Mouse (Mus musculus) midbrain, embryonic 13.5 days (tissue): ENCODE results near the gene D430041D05Rik. TPM values are rescaled to one million over a fixed set of nuclear protein-coding genes. Genes with fewer than 3 reads are reported as not detected.

Experiments
- ATAC-seq: fragments of 200-750 bp; cut with Nextera tagmentation; 2 replicates; pipeline ENCODE4 v1.8.0; 2017; ENCODE audit warnings: mild to moderate bottlenecking, moderate TSS enrichment, moderate library complexity
- H3K27ac ChIP-seq: fragments of 300-500 bp; sonication (generic); 2 replicates; pipeline ENCODE4 v1.5.1; 2015; ENCODE audit warnings: inconsistent platforms, mild to moderate bottlenecking, moderate library complexity
- H3K27me3 ChIP-seq: fragments of 300-500 bp; sonication (generic); 2 replicates; pipeline ENCODE4 v1.6.1; 2015; ENCODE audit warnings: mild to moderate bottlenecking, inconsistent platforms
- H3K36me3 ChIP-seq: fragments of 300-500 bp; sonication (generic); 2 replicates; pipeline ENCODE4 v1.6.1; 2015; ENCODE audit warnings: mild to moderate bottlenecking, inconsistent platforms
- H3K4me1 ChIP-seq: fragments of 300-500 bp; sonication (generic); replicated peaks from 2 replicates; pipeline ENCODE4 v1.6.1; 2015; ENCODE audit warnings: inconsistent platforms
- H3K4me2 ChIP-seq: fragments of 300-500 bp; sonication (generic); replicated peaks from 2 replicates; pipeline ENCODE4 v1.6.1; 2015; ENCODE audit warnings: moderate library complexity, mild to moderate bottlenecking, inconsistent platforms
- H3K4me3 ChIP-seq: fragments of 300-500 bp; sonication (generic); replicated peaks from 2 replicates; pipeline ENCODE4 v1.5.1; 2015; ENCODE audit warnings: mild to moderate bottlenecking, inconsistent platforms
- H3K9ac ChIP-seq: fragments of 300-500 bp; sonication (generic); replicated peaks from 2 replicates; pipeline ENCODE4 v1.6.1; 2015; ENCODE audit warnings: mild to moderate bottlenecking, inconsistent platforms
- H3K9me3 ChIP-seq: fragments of 300-500 bp; sonication (generic); 2 replicates; pipeline ENCODE4 v1.6.1; 2016; ENCODE audit warnings: mild to moderate bottlenecking, inconsistent platforms
- WGBS: fragments of 180-500 bp; shearing (Covaris S2); methylation state at CpG from one replicate; pipeline ENCODE4 v1.1.7; 2015; 5-methylcytosine and 5-hydroxymethylcytosine counted together
- polyA plus RNA-seq: library from polyadenylated mRNA; unstranded; fragments of >200 nt; fragmentation: Nextera tagmentation; extraction: Ambion mirVana; gene quantifications from 2 replicates; pipeline ENCODE4 v1.2.1, GENCODE M21; 2015

Gene D430041D05Rik
- polyA plus RNA-seq, 1 experiment from 2014 or later, result 6.4 TPM

- H3K4me2 ChIP-seq, result peak overlapping the region; percentile 21
- H3K9ac ChIP-seq, result no peak overlapping the region
- peak overlapping the region; percentile 70 for H3K27ac ChIP-seq
- H3K36me3 ChIP-seq, result peaks cover 10% of the 10 kb centered on the region
- H3K27me3 ChIP-seq, result peaks cover 2% of the 10 kb centered on the region; the same call in 1 of the 2 replicates
- 54% methylated on average over 5 of the region's 5 CpGs for WGBS
- H3K4me3 ChIP-seq, result no peak overlapping the region
- H3K4me1 ChIP-seq, result peaks cover 19% of the 10 kb centered on the region
- ATAC-seq, result peak; percentile 63
- H3K9me3 ChIP-seq, result no peaks in the 10 kb centered on the region
Observed at GRCm38 (mm10) chr2:104208415-104208814, 202.4 kb downstream of the D430041D05Rik start.

GRCm38 (mm10) chr2:104207948-104208347 lies 202.9 kb downstream of the D430041D05Rik start:
- Histone ChIP-seq H3K9ac (0 out of 2 replicates have a peak overlapping the region, but pooled peaks have one; percentile 37), H3K4me2 (peak overlapping the region; percentile 21), H3K27ac (peak overlapping the region; percentile 70), H3K36me3 (peaks cover 5% of the 10 kb centered on the region; the same call in 1 of the 2 replicates), H3K4me3 (no peak overlapping the region), H3K4me1 (peaks cover 19% of the 10 kb centered on the region), H3K27me3 (no peaks in the 10 kb centered on the region), H3K9me3 (no peaks in the 10 kb centered on the region)
- WGBS, result 16% methylated on average over 10 of the region's 10 CpGs
- peak; percentile 93 for ATAC-seq

- H3K4me1 ChIP-seq, result peaks cover 19% of the 10 kb centered on the region
- no peak overlapping the region for H3K4me3 ChIP-seq
- no peak overlapping the region for H3K27ac ChIP-seq
- H3K27me3 ChIP-seq, result no peaks in the 10 kb centered on the region
- WGBS, result 67% methylated on average over 8 of the region's 8 CpGs
- no peak overlapping the region for H3K4me2 ChIP-seq
- no peak for ATAC-seq
- H3K36me3 ChIP-seq, result no peaks in the 10 kb centered on the region
- no peaks in the 10 kb centered on the region for H3K9me3 ChIP-seq
- H3K9ac ChIP-seq, result no peak overlapping the region
Observed at GRCm38 (mm10) chr2:104205623-104206022, 205.2 kb downstream of the D430041D05Rik start.

- no peak overlapping the region for H3K4me3 ChIP-seq
- 61% methylated on average over 3 of the region's 3 CpGs for WGBS
- H3K36me3 ChIP-seq, result no peaks in the 10 kb centered on the region; the same call in 1 of the 2 replicates
- H3K4me1 ChIP-seq, result no peaks in the 10 kb centered on the region
- no peak overlapping the region for H3K27ac ChIP-seq
- no peaks in the 10 kb centered on the region for H3K27me3 ChIP-seq
- no peak overlapping the region for H3K4me2 ChIP-seq
- no peak for ATAC-seq
- no peaks in the 10 kb centered on the region for H3K9me3 ChIP-seq
- no peak overlapping the region for H3K9ac ChIP-seq
Observed at GRCm38 (mm10) chr2:104200211-104200610, 210.6 kb downstream of the D430041D05Rik start.

- Histone ChIP-seq H3K36me3 (no peaks in the 10 kb centered on the region; the same call in 1 of the 2 replicates), H3K9ac (no peak overlapping the region)
- WGBS, result 88% methylated on average over 6 of the region's 6 CpGs
Observed at GRCm38 (mm10) chr2:104198186-104198585, 212.6 kb downstream of the D430041D05Rik start.

GRCm38 (mm10) chr2:104197281-104197680 lies 213.5 kb downstream of the D430041D05Rik start:
- Histone ChIP-seq H3K9me3 (no peaks in the 10 kb centered on the region), H3K27ac (no peak overlapping the region), H3K9ac (no peak overlapping the region), H3K4me1 (no peaks in the 10 kb centered on the region), H3K4me3 (no peak overlapping the region), H3K4me2 (no peak overlapping the region), H3K36me3 (no peaks in the 10 kb centered on the region; the same call in 1 of the 2 replicates), H3K27me3 (no peaks in the 10 kb centered on the region)
- 30% methylated on average over 3 of the region's 3 CpGs for WGBS
- no peak for ATAC-seq

More at GRCm38 (mm10) chr2:104198186-104198585, 212.6 kb downstream of the D430041D05Rik start:
- H3K4me1 ChIP-seq, result no peaks in the 10 kb centered on the region
- no peak overlapping the region for H3K4me2 ChIP-seq
- H3K27ac ChIP-seq, result no peak overlapping the region
- no peak for ATAC-seq
- H3K4me3 ChIP-seq, result no peak overlapping the region
- H3K9me3 ChIP-seq, result no peaks in the 10 kb centered on the region
- no peaks in the 10 kb centered on the region for H3K27me3 ChIP-seq

- no peak for ATAC-seq
Observed at GRCm38 (mm10) chr2:104192401-104193141, 218.2 kb downstream of the D430041D05Rik start.

GRCm38 (mm10) chr2:104191723-104192122 lies 219.1 kb downstream of the D430041D05Rik start:
- WGBS, result 73% methylated on average over 2 of the region's 2 CpGs

More at GRCm38 (mm10) chr2:104192401-104193141, 218.2 kb downstream of the D430041D05Rik start:
- Histone ChIP-seq H3K4me2 (no peak overlapping the region), H3K36me3 (no peaks in the 10 kb centered on the region; the same call in 1 of the 2 replicates), H3K27me3 (no peaks in the 10 kb centered on the region), H3K4me1 (no peaks in the 10 kb centered on the region), H3K27ac (no peak overlapping the region), H3K9me3 (no peaks in the 10 kb centered on the region), H3K4me3 (no peak overlapping the region), H3K9ac (no peak overlapping the region)
- 90% methylated on average over 18 of the region's 18 CpGs for WGBS

GRCm38 (mm10) chr2:104188859-104189258 lies 222.0 kb downstream of the D430041D05Rik start:
- H3K27ac ChIP-seq, result no peak overlapping the region
- WGBS, result 78% methylated on average over 2 of the region's 2 CpGs
- H3K4me2 ChIP-seq, result no peak overlapping the region
- H3K4me3 ChIP-seq, result no peak overlapping the region
- H3K36me3 ChIP-seq, result no peaks in the 10 kb centered on the region; the same call in 1 of the 2 replicates
- no peaks in the 10 kb centered on the region for H3K9me3 ChIP-seq
- no peak overlapping the region for H3K9ac ChIP-seq
- ATAC-seq, result no peak
- H3K4me1 ChIP-seq, result no peaks in the 10 kb centered on the region
- H3K27me3 ChIP-seq, result no peaks in the 10 kb centered on the region

More at GRCm38 (mm10) chr2:104191723-104192122, 219.1 kb downstream of the D430041D05Rik start:
- no peak overlapping the region for H3K4me3 ChIP-seq
- no peak overlapping the region for H3K27ac ChIP-seq
- ATAC-seq, result no peak
- H3K36me3 ChIP-seq, result no peaks in the 10 kb centered on the region; the same call in 1 of the 2 replicates
- no peaks in the 10 kb centered on the region for H3K27me3 ChIP-seq
- H3K4me2 ChIP-seq, result no peak overlapping the region
- H3K9ac ChIP-seq, result no peak overlapping the region
- H3K9me3 ChIP-seq, result no peaks in the 10 kb centered on the region
- H3K4me1 ChIP-seq, result no peaks in the 10 kb centered on the region

- ATAC-seq, result no peak
- Histone ChIP-seq H3K4me2 (no peak overlapping the region), H3K36me3 (no peaks in the 10 kb centered on the region; the same call in 1 of the 2 replicates), H3K27me3 (no peaks in the 10 kb centered on the region), H3K9me3 (no peaks in the 10 kb centered on the region), H3K4me1 (no peaks in the 10 kb centered on the region), H3K27ac (no peak overlapping the region), H3K9ac (no peak overlapping the region), H3K4me3 (no peak overlapping the region)
- 73% methylated on average over 3 of the region's 3 CpGs for WGBS
Observed at GRCm38 (mm10) chr2:104187073-104187472, 223.7 kb downstream of the D430041D05Rik start.

- Histone ChIP-seq H3K9ac (no peak overlapping the region), H3K27ac (no peak overlapping the region), H3K36me3 (no peaks in the 10 kb centered on the region), H3K4me1 (no peaks in the 10 kb centered on the region), H3K27me3 (no peaks in the 10 kb centered on the region), H3K4me2 (no peak overlapping the region), H3K9me3 (no peaks in the 10 kb centered on the region), H3K4me3 (no peak overlapping the region)
- WGBS, result 90% methylated on average over 5 of the region's 5 CpGs
- no peak for ATAC-seq
Observed at GRCm38 (mm10) chr2:104185616-104186015, 225.2 kb downstream of the D430041D05Rik start.

- no peaks in the 10 kb centered on the region for H3K27me3 ChIP-seq
- no peaks in the 10 kb centered on the region for H3K4me1 ChIP-seq
- no peak for ATAC-seq
- WGBS, result 78% methylated on average over 4 of the region's 4 CpGs
- H3K9me3 ChIP-seq, result no peaks in the 10 kb centered on the region
- no peak overlapping the region for H3K27ac ChIP-seq
- no peak overlapping the region for H3K4me2 ChIP-seq
- H3K9ac ChIP-seq, result no peak overlapping the region
- H3K36me3 ChIP-seq, result no peaks in the 10 kb centered on the region
- no peak overlapping the region for H3K4me3 ChIP-seq
Observed at GRCm38 (mm10) chr2:104184296-104184695, 226.5 kb downstream of the D430041D05Rik start.
